Mouse (Mus musculus): ENCODE data around the gene Klhdc7b. TPM values are rescaled to one million over a fixed set of nuclear protein-coding genes. Genes with fewer than 3 reads are reported as not detected.
"Not testable (repeated sequence)": the region's sequence is repeated elsewhere in the genome, so short reads cannot be mapped to it uniquely, and the experiment has no call there.

Gene Klhdc7b
- total RNA-seq, 2 experiments from 2014 or later, result 0.30 to 0.34 TPM

DNA sequence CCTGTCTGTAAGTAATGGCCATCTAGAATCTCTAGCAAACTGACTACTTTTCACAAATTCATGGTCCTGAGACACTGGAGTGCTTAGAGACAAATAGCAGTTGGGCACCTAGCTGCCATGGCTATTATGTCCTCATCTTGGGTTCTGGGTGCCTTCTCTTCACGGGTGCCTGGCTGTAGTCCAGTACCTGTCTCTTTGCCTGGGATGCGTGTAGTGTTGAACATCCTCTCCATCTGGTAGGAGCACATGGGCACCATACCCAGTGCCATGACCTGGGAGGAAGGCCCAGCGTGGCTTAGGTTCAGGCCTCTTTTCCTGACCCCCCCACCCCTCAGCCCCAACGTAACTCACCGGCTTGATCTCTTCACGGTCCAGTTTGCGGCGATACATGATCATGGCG, 37.2 kb downstream of the Klhdc7b start:
- intact Hi-C loops (cut with DNase I), result no loop called here
- no peak for DNase-seq (ENCODE audit: low spot score in 2 of 2)

DNA sequence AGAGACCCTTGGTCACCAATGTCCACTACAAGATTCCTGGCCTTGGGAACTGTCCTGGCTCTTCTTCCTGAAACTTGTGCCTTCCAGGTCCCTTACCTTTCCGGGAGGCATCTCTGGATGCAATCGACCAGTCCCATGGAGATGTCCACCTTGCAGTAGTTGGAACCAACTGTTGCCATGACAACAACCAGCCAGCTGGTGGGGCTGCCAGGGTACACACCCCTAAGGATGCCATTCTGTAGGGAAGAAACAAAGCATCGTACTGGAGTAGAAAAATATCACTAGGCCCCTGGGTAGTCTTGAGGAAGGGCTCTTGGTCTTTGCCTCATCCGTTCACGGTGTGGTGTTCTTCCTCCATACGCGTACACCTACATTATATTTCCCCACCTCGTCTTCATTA, 39.9 kb downstream of the Klhdc7b start:
- DNase-seq (ENCODE audit: low spot score in 2 of 2), result peak in 1 of 2 experiments; percentile 10
- intact Hi-C loops (cut with DNase I), result no loop called here

DNA sequence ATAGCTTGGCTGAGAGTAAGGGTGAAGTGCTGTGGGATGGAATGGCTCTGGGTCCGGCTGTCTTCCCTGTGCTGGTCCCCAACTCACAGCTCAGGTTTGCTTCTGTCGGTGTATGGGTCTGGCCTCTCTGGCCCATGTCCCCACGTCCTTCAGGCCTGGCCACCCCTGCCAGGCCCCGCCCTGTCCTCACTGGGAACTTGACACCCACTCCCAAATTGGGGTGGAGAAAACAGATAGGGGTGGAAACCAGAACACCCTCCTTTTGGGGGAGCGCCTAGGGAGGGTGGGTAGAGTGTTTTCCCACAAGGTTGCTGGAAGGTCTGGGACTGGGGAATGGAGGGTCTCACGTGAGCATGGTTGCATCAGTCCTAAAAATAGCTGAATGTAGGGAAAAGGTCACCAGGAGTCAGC, 41.0 kb downstream of the Klhdc7b start, which contains the start of gene Cpt1b:
Gene Cpt1b (minus strand): TSS at position 153 of the 411 bp plus-strand sequence.
- intact Hi-C loops (cut with DNase I), result no loop called here
- no peak for DNase-seq (ENCODE audit: low spot score in 2 of 2)

DNA sequence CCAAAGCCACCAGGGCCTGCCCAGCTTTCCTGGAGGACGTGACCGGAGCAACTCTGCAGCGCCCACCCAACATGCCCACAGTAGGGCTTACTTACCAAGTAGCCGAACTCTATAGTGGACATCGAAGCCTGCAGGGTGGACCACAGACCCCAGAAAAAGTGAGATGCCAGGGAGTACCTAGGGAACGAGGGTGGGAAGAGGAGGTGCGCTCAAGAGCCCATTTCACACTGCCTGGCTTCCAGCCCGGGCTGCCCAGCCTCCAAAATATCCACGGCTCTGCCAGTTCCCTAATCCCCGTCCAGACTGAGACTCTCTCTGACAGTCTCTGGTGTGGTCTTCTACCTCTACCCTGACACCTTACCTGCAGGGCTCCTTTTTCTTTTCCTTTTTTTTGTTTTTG, 42.0 kb downstream of the Klhdc7b start:
- intact Hi-C loops (cut with DNase I), result no loop called here

DNA sequence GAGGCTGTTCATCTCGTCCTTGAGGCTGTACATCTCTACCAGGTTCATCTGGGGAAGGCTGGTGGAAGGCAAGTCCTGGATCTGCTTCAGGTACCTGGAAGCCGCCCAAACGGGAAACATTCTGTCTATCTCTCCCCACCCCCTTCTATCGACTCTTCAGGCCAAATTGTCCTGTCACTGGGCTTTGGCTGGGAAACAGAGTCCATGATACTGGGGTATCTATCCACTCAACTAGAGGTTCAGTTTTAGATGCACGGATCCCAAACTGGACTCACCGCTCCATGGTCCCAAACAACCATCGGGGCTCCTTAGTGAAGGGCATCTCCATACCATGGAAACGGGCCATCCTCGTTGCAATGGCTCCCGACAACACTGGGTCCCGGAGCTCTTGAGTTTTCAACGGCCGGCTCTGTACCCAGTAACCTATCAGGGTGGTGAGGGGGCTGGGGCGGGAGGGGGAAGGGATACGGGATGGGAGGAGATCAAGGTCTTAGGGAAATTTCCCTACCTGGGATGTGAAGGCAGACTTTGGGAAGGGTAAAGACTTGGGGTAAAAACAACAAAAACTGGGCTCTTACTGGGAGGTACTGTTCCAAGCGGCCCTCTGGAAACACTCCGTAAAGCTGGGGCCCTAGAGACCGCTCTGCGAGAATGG, 43.5 kb downstream of the Klhdc7b start:
- intact Hi-C loops (cut with DNase I), result loop anchor here (2.0 kb wide), 1 partner anchor 49 kb away; the partner anchor contains the start of gene Arsa
- DNase-seq (ENCODE audit: low spot score in 2 of 2), result no peak

More for the DNA sequence above, 42.0 kb downstream of the Klhdc7b start:
- no peak for DNase-seq (ENCODE audit: low spot score in 2 of 2)

DNA sequence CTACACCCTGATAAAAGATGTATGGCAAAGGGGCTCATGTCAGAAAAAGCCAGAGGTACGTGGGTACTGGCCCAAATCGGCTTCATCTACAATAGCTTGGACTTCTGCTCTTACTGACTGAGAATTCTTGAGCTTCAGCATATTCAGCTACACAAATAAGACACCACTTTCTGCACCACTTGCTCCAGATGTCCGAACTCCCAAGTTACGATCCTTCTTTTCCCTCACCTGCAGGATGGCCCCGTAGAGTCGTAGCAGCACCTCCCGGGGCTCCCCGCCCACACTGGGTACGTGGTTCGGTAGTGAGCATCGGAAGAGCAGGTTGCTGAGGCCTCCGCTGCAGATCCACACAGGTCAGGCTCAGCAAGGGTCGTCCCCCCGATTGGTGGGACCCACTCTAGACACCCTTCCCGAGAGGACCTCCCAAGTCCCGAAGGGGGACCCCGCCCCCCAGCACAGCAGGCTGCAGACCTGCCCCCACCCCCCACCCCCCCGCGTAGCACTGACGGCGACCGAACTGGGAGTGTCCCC, 44.2 kb downstream of the Klhdc7b start:
- peak in 1 of 2 experiments; percentile 8 for DNase-seq (ENCODE audit: low spot score in 2 of 2)
- intact Hi-C loops (cut with DNase I), result loop anchor here (1.0 to 2.0 kb wide), 2 partner anchors 48 to 74 kb away; partner anchors contain the start of genes Arsa, Lmf2 and Ncaph2

GRCm38 (mm10) chr15:89429352-89430221, 44.9 kb downstream of the Klhdc7b start, which contains the start of the genes C730034F03Rik, Gm44502 and Chkb:
C730034F03Rik (plus strand) TSS chr15:89429589.
Gm44502 (minus strand) TSS chr15:89429696.
Chkb (minus strand) TSS chr15:89429908.
- intact Hi-C loops (cut with DNase I), result loop anchor here (1.0 to 2.0 kb wide), 2 partner anchors 47 to 74 kb away; partner anchors contain the start of genes Arsa, Lmf2 and Ncaph2
- peak; percentile 96 to 99 for DNase-seq (ENCODE audit: low spot score in 2 of 2)

- no peak for DNase-seq (ENCODE audit: low spot score in 2 of 2)
- intact Hi-C loops (cut with DNase I), result no loop called here
These were observed 45.6 kb downstream of the Klhdc7b start for GRCm38 (mm10) chr15:89430341-89430740.

GRCm38 (mm10) chr15:89430771-89431170, 46.1 kb downstream of the Klhdc7b start:
- intact Hi-C loops (cut with DNase I); DNase-seq (ENCODE audit: low spot score in 2 of 2): not testable (repeated sequence)

DNA sequence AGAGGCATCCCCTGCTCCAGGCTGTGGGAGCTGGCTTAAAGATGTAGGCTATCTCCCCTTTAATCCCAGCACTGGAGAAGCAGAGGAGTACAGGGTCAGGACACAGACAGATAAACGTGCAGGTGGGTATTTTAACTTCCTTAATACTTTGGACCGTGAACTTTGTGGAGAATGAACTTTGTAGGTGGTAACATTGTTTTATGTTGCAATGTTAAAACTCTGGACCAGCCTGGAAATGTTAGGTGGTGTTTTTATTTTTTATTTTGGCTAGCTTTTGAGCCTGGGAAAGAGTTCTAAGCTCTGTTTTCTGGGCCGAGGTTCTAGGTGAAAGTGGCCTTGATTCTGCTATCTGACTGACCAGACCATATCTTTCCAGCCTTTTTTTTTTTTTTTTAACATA, 46.6 kb downstream of the Klhdc7b start:
- no peak for DNase-seq (ENCODE audit: low spot score in 2 of 2)
- intact Hi-C loops (cut with DNase I), result no loop called here

- intact Hi-C loops (cut with DNase I), result no loop called here
- no peak for DNase-seq (ENCODE audit: low spot score in 2 of 2)
These were observed 47.1 kb downstream of the Klhdc7b start for GRCm38 (mm10) chr15:89431806-89432205.

DNA sequence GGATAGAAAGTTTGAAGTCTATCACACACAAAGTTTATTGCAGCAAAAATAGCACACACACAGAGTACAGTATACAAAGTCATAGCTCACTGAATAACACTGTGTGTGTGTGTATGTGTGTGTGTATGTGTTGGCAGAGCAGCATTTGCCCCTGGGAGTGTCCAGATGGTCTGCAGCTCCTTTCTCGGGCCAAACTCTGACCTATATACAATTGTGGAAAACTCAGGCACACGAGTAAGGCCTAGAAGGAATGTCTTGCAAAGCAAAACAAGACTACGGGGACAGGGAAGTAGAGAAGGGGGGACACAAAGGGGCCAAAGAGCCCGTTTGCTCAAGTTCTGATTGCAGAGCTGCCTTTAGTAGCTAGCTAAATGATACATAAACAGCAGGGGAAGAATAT, 48.2 kb downstream of the Klhdc7b start:
- no peak for DNase-seq (ENCODE audit: low spot score in 2 of 2)
- intact Hi-C loops (cut with DNase I), result no loop called here

- intact Hi-C loops (cut with DNase I), result no loop called here
- DNase-seq (ENCODE audit: low spot score in 2 of 2), result no peak
These were observed 49.4 kb downstream of the Klhdc7b start for GRCm38 (mm10) chr15:89434136-89434535.

DNA sequence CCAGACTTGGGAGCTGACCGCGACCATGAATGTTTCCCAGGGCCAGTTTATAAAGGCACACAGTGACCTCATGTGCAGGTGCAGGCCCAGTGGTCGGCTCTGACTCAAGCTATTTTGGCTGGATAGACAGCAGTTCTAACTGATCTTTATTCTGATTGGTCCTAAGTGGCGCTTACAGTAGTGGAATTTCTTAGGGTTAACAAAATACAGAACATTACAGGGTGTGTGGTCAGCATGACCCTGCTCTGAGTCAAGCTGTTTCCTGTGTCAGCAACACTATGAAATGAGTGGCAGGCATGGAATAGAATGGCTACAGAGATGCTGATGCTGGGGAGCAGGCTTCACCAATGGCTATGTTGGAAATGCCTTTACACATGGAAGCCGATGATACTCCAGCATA, 51.2 kb downstream of the Klhdc7b start:
- no peak for DNase-seq (ENCODE audit: low spot score in 2 of 2)
- intact Hi-C loops (cut with DNase I), result no loop called here

Other genes starting within 250 kb of the Klhdc7b start
- 1 to 10 TPM; 5.9 to 7.6 TPM for gene Mapk12, start 244.2 kb upstream of the Klhdc7b start, total RNA-seq (2021)
- gene Mapk11, start 235.3 kb upstream of the Klhdc7b start, total RNA-seq (2021), result 10 to 100 TPM; 47.1 to 51.1 TPM
- 10 to 100 TPM; 43.4 to 44.9 TPM for gene Plxnb2, start 204.1 kb upstream of the Klhdc7b start, total RNA-seq (2021)
- gene Dennd6b, start 188.4 kb upstream of the Klhdc7b start, total RNA-seq (2021), result 10 to 100 TPM; 44.8 to 47.0 TPM
- gene Ppp6r2, start 173.4 kb upstream of the Klhdc7b start, total RNA-seq (2021), result 100 to 1,000 TPM; 148 to 149 TPM
- gene Sbf1, start 69.6 kb upstream of the Klhdc7b start, total RNA-seq (2021), result 100 to 1,000 TPM; 205 to 212 TPM
- gene Adm2, start 62.2 kb upstream of the Klhdc7b start, total RNA-seq (2021), result not detected
- gene Miox, start 50.5 kb upstream of the Klhdc7b start, total RNA-seq (2021), result not detected
- 10 to 100 TPM; 21.0 to 21.8 TPM for gene Lmf2, start 29.3 kb upstream of the Klhdc7b start, total RNA-seq (2021)
- gene Ncaph2, start 29.2 kb upstream of the Klhdc7b start, total RNA-seq (2021), result 10 to 100 TPM; 96.1 to 97.4 TPM
- gene Sco2, start 11.1 kb upstream of the Klhdc7b start, total RNA-seq (2021), result 10 to 100 TPM; 25.3 to 26.8 TPM
- gene Tymp, start 7.9 kb upstream of the Klhdc7b start, total RNA-seq (2021), result 1 to 10 TPM; 1.3 to 1.6 TPM
- gene Odf3b, start 5.6 kb upstream of the Klhdc7b start, total RNA-seq (2021), result under 1 TPM; 0.57 to 0.80 TPM
- under 1 TPM in 1 of 2 experiments, not detected in 1; 0.87 TPM for gene Syce3, start 25.6 kb downstream of the Klhdc7b start, total RNA-seq (2021)
- gene Cpt1b, start 40.9 kb downstream of the Klhdc7b start, total RNA-seq (2021), result 1 to 10 TPM; 1.3 to 1.6 TPM
- gene C730034F03Rik, start 44.7 kb downstream of the Klhdc7b start, total RNA-seq (2021), result 1 to 10 TPM; 1.9 to 2.1 TPM
- under 1 TPM in 1 of 2 experiments, not detected in 1; 0.80 TPM for gene Gm44502, start 44.8 kb downstream of the Klhdc7b start, total RNA-seq (2021)
- 10 to 100 TPM; 35.4 to 39.7 TPM for gene Chkb, start 45.0 kb downstream of the Klhdc7b start, total RNA-seq (2021)
- 100 to 1,000 TPM; 201 to 242 TPM for gene Mapk8ip2, start 69.0 kb downstream of the Klhdc7b start, total RNA-seq (2021)
- 10 to 100 TPM; 30.4 to 32.5 TPM for gene Arsa, start 92.5 kb downstream of the Klhdc7b start, total RNA-seq (2021)
- 100 to 1,000 TPM; 210 to 243 TPM for gene Shank3, start 114.7 kb downstream of the Klhdc7b start, total RNA-seq (2021)
- gene Acr, start 183.4 kb downstream of the Klhdc7b start, total RNA-seq (2021), result 1 to 10 TPM; 1.1 to 1.5 TPM
- gene Rabl2, start 207.0 kb downstream of the Klhdc7b start, total RNA-seq (2021), result 10 to 100 TPM; 36.9 to 37.1 TPM